Mouse (Mus musculus): ENCODE measurements around the gene Gm17720. TPM values are rescaled to one million over a fixed set of nuclear protein-coding genes. Genes with fewer than 3 reads are reported as not detected.
"Not testable (repeated sequence)": the region's sequence is repeated elsewhere in the genome, so short reads cannot be mapped to it uniquely, and the experiment has no call there.

The Gm17720 gene
- total RNA-seq, 2 experiments from 2014 or later: not detected

GRCm38 (mm10) chr8:110051208-110051607 lies 51.3 kb downstream of the Gm17720 start:
- no peak for ATAC-seq (replicated peaks; ENCODE audit: low FRiP score, poor library complexity, severe bottlenecking)

DNA sequence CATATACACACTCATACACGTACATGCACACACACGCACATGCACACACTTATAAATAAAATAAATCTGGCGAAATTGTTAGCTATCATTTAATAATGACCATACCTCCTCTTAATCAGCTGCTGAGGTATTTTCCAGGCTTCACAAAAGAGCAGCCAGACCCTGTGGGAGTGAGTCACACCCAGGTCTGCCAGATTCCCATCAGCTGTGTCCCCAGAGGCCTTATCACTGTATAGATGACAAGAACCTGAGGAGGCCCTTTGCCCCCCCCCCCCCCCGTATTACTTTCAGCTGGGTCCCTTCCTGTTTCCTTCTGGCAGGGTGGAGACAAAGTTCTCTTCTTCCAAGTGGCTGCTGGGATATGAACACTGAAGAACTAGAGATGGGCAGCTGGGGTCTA lies 62.0 kb downstream of the Gm17720 start:
- no peak for ATAC-seq (replicated peaks; ENCODE audit: low FRiP score, poor library complexity, severe bottlenecking)

- ATAC-seq (replicated peaks; ENCODE audit: low FRiP score, poor library complexity, severe bottlenecking): no peak
Measured at GRCm38 (mm10) chr8:110039659-110040058, 62.9 kb downstream of the Gm17720 start, which contains the start of gene Chst4. Chst4 (minus strand) TSS chr8:110039740.

GRCm38 (mm10) chr8:110039216-110039615 lies 63.3 kb downstream of the Gm17720 start:
- ATAC-seq (replicated peaks; ENCODE audit: low FRiP score, poor library complexity, severe bottlenecking): no peak

- ATAC-seq (replicated peaks; ENCODE audit: low FRiP score, poor library complexity, severe bottlenecking): no peak
Measured at GRCm38 (mm10) chr8:110036156-110036555, 66.4 kb downstream of the Gm17720 start.

DNA sequence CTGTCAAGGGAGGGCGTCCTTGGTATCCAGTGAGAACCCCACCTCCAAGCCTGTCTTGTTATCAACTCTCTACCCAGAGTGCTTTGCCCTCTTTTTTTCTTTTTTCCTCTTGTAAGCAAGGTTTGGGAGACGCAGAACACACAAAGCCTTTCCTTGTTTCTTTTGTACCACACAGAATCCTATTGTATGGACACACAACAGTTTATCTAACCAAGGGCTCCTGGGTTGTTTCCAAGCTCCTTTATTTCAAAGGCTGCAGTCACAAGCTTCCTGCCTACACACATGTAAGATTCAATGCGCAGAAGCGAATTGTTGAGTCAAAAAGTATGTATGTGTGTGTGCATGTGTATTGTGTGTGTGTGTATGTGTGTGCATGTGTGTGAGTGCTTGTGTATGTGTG lies 68.2 kb downstream of the Gm17720 start:
- no peak for ATAC-seq (replicated peaks; ENCODE audit: low FRiP score, poor library complexity, severe bottlenecking)

DNA sequence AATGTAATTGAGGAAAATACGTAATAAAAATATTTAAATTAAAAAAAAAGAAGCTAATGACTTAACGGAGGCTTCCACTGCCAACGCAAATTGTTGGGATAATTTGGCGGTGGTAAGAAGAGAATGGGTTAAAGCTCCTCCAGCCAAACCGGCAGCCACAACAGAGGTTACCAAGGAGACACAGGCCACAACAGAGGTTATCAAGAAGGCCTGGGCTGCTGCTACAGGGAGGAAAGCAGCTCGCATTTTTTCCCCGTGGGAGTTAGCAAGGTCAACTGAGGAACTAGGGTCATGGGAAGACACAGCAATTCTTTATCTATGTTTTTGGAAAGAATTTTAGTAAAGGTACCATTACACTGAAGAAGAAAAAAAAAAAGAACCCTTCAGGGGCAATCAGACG lies 68.8 kb downstream of the Gm17720 start:
- ATAC-seq (replicated peaks; ENCODE audit: low FRiP score, poor library complexity, severe bottlenecking): not testable (repeated sequence)

Other genes starting within 250 kb of the Gm17720 start
- 32.1 and 41.6 TPM in 2 replicates for gene Phlpp2, start 234.2 kb downstream of the Gm17720 start, total RNA-seq (2015; ENCODE audit: low replicate concordance)
- gene Phlpp2, start 234.2 kb downstream of the Gm17720 start, total RNA-seq (2017; ENCODE audit: low replicate concordance): 63.2 and 70.5 TPM in 2 replicates
- not detected in 2 replicates for gene Marveld3, start 140.6 kb downstream of the Gm17720 start, total RNA-seq (2015; ENCODE audit: low replicate concordance)
- not detected in 2 replicates for gene Marveld3, start 140.6 kb downstream of the Gm17720 start, total RNA-seq (2017; ENCODE audit: low replicate concordance)
- not detected in 2 replicates for gene Tat, start 112.3 kb downstream of the Gm17720 start, total RNA-seq (2015; ENCODE audit: low replicate concordance)
- gene Tat, start 112.3 kb downstream of the Gm17720 start, total RNA-seq (2017; ENCODE audit: low replicate concordance): not detected in 2 replicates
- not detected in 2 replicates for gene Chst4, start 63.0 kb downstream of the Gm17720 start, total RNA-seq (2015; ENCODE audit: low replicate concordance)
- gene Chst4, start 63.0 kb downstream of the Gm17720 start, total RNA-seq (2017; ENCODE audit: low replicate concordance): not detected in 2 replicates
- gene Zfp612, start 23.0 kb downstream of the Gm17720 start, total RNA-seq (2015; ENCODE audit: low replicate concordance): not detected in 2 replicates
- not detected in 2 replicates for gene Zfp612, start 23.0 kb downstream of the Gm17720 start, total RNA-seq (2017; ENCODE audit: low replicate concordance)
- not detected in 2 replicates for gene Gm21964, start 1.5 kb downstream of the Gm17720 start, total RNA-seq (2015; ENCODE audit: low replicate concordance)
- gene Gm21964, start 1.5 kb downstream of the Gm17720 start, total RNA-seq (2017; ENCODE audit: low replicate concordance): not detected in 2 replicates
- not detected in 2 replicates for gene Calb2, start 65.5 kb upstream of the Gm17720 start, total RNA-seq (2015; ENCODE audit: low replicate concordance)
- gene Calb2, start 65.5 kb upstream of the Gm17720 start, total RNA-seq (2017; ENCODE audit: low replicate concordance): not detected in 2 replicates
- 2.9 and 3.5 TPM in 2 replicates for gene Cmtr2, start 112.9 kb upstream of the Gm17720 start, total RNA-seq (2015; ENCODE audit: low replicate concordance)
- gene Cmtr2, start 112.9 kb upstream of the Gm17720 start, total RNA-seq (2017; ENCODE audit: low replicate concordance): 2.0 and 2.2 TPM in 2 replicates
- 0.19 TPM in 1 of 2 replicates, not detected in the other for gene Hydin, start 164.2 kb upstream of the Gm17720 start, total RNA-seq (2015; ENCODE audit: low replicate concordance)
- gene Hydin, start 164.2 kb upstream of the Gm17720 start, total RNA-seq (2017; ENCODE audit: low replicate concordance): 0.09 TPM in 1 of 2 replicates, not detected in the other

Data from erythroblast, adult 5-6 weeks (primary cell).